In the genomic region with DNA sequence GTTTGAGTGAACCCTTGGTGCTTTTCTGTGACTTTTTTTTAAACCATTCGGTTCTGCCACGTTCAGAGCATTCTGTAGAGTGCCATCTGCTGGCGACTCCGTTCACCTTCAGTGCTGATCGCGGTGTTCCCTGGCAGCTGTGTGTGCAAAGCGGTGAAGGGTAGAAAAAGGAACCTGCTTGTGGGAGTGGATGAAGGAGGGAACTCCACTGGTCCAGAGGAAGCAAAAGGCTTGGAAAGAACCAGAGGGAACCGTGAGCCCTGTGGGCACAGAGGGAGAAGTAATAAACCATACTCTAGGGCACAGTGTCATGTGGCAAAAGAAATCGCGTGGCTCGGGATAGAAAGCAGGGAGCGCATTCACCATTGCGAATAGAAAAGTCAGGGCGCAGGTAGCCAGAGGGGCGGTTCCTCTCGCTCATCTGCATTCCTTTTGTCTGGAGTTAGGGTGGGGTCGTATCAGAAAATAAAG, we compare ENCODE assay signal across 8 mouse cellular contexts.
DNase-seq lines count a peak whose midpoint lies in the region; ATAC-seq and TF ChIP-seq lines count a peak whose summit lies in the region.

No protein-coding gene starts in this region.

- H3K9me3 ChIP-seq in intestine, postnatal 0 days (ENCODE audit: control insufficient read depth) = no peaks in the 10 kb centered on the region
- no peaks in the 10 kb centered on the region for H3K9me3 ChIP-seq in midbrain, embryonic 11.5 days (ENCODE audit: control insufficient read depth, low read length)

- H3K4me2 ChIP-seq in intestine, postnatal 0 days (replicated peaks; ENCODE audit: low read depth) = peak overlapping the region; percentile 79
- peak overlapping the region; percentile 63 for H3K4me2 ChIP-seq in midbrain, embryonic 11.5 days

- peaks cover 9% of the 10 kb centered on the region for H3K4me1 ChIP-seq in intestine, postnatal 0 days (replicated peaks; ENCODE audit: control insufficient read depth, insufficient read depth, low read length)
- H3K4me1 ChIP-seq in midbrain, embryonic 11.5 days (ENCODE audit: control insufficient read depth, insufficient read depth, low read length) = peaks cover 14% of the 10 kb centered on the region

- H3K9ac ChIP-seq in intestine, postnatal 0 days (ENCODE audit: low read depth, low read length) = no peak overlapping the region
- peak overlapping the region; percentile 63 for H3K9ac ChIP-seq in midbrain, embryonic 11.5 days (ENCODE audit: low read length)

- H3K36me3 ChIP-seq in intestine, postnatal 0 days (ENCODE audit: control insufficient read depth, insufficient read depth) = no peaks in the 10 kb centered on the region
- H3K36me3 ChIP-seq in midbrain, embryonic 11.5 days (ENCODE audit: control insufficient read depth, insufficient read depth, low read length) = no peaks in the 10 kb centered on the region

- intact Hi-C loops in left cerebral cortex, postnatal 36 days (cut with DNase I) = loop anchor here (2.0 kb wide), 2 partner anchors 98 to 242 kb away; no protein-coding TSS in a partner anchor

- no peak overlapping the region for H3K27ac ChIP-seq in intestine, postnatal 0 days (ENCODE audit: low read depth, low read length)
- H3K27ac ChIP-seq in midbrain, embryonic 11.5 days (ENCODE audit: low read depth, low read length) = 0 out of 2 replicates have a peak overlapping the region, but pooled peaks have one; percentile 30

- no peak for ATAC-seq in intestine, postnatal 0 days
- peak; percentile 77 for ATAC-seq in midbrain, embryonic 11.5 days (ENCODE audit: low FRiP score)

- peak; percentile 87 for TF ChIP-seq CTCF in intestine, postnatal 0 days (IDR thresholded peaks at IDR 0.05; ENCODE audit: low read depth)

- 0 out of 2 replicates have a peak, but pooled peaks cover 12% of the 10 kb centered on the region for H3K27me3 ChIP-seq in intestine, postnatal 0 days (replicated peaks; ENCODE audit: control insufficient read depth, insufficient read depth, low read length)
- H3K27me3 ChIP-seq in midbrain, embryonic 11.5 days (ENCODE audit: control insufficient read depth, insufficient read depth, low read length) = no peaks in the 10 kb centered on the region

- DNase-seq in adrenal gland, adult (ENCODE audit: inconsistent age in 2 of 2, low spot score in 1 of 2) = peak; percentile 71 to 91
- peak; percentile 92 for DNase-seq in embryo, embryonic 10.5 days (ENCODE audit: low spot score)
- peak; percentile 50 to 83 for DNase-seq in gastrocnemius, postnatal 4 days (ENCODE audit: low spot score in 2 of 2)
- peak; percentile 77 to 82 for DNase-seq in left cerebral cortex, postnatal 36 days (ENCODE audit: low spot score in 2 of 2)
- DNase-seq in midbrain, embryonic 11.5 days (ENCODE audit: low spot score, missing footprints) = peak; percentile 97
- peak; percentile 88 for DNase-seq in right cerebral cortex, postnatal 4 days
- DNase-seq in yolk sac, embryonic 10.5 days (ENCODE audit: low spot score) = peak; percentile 51

- peak overlapping the region; percentile 41 for H3K4me3 ChIP-seq in intestine, postnatal 0 days (ENCODE audit: low read depth, low read length)
- peak overlapping the region; percentile 33 for H3K4me3 ChIP-seq in midbrain, embryonic 11.5 days (ENCODE audit: low read depth, low read length)

- under 1% methylated on average over 17 of the region's 17 CpGs for WGBS in intestine, postnatal 0 days
- under 1% methylated on average over 17 of the region's 17 CpGs for WGBS in midbrain, embryonic 11.5 days
